Mouse (Mus musculus) adrenal gland, postnatal 4 days (tissue): Measurements from ENCODE around the gene Shisa6. TPM values are rescaled to one million over a fixed set of nuclear protein-coding genes. Genes with fewer than 3 reads are reported as not detected.

ENCODE experiments used
- DNase-seq, 2 experiments: peaks; one replicate each; pipeline ENCODE4 v3.0.0; 2021 to 2022; ENCODE audit warnings: low spot score in 2 of 2, mixed read lengths in 2 of 2
- total RNA-seq, 2 experiments: library from RNA; stranded (reverse); gene quantifications; 2 replicates each; pipeline ENCODE4 v1.2.3; 2021

Gene Shisa6
- total RNA-seq, 2 experiments from 2014 or later: 0.31 to 0.45 TPM

DNA sequence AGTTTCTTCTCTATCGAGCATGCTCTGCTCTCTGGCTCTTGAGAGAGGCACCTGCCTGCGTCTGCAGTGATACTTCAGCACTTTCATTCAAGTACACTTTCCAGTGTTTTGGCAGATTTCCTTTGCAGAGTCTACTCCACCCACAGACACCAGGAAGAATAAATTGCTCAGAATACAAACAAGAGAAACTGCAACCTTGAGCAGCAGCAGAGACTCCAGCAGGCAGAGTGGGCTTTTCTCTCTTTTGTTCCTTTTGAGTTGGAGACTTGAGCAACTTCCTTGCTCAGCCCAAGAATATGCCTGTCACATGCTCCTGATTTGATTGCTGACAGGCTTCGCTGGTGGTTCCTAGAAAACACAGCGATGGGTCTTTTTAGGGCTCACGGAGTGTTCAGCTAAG is 278.6 kb downstream of the Shisa6 start:
- DNase-seq: no peak

GRCm38 (mm10) chr11:66236557-66236956 is 289.2 kb downstream of the Shisa6 start:
- no peak for DNase-seq

- DNase-seq: no peak
Measured at GRCm38 (mm10) chr11:66232891-66233290, 292.9 kb downstream of the Shisa6 start.

- no peak for DNase-seq
Measured at GRCm38 (mm10) chr11:66222133-66222532, 303.6 kb downstream of the Shisa6 start.

DNA sequence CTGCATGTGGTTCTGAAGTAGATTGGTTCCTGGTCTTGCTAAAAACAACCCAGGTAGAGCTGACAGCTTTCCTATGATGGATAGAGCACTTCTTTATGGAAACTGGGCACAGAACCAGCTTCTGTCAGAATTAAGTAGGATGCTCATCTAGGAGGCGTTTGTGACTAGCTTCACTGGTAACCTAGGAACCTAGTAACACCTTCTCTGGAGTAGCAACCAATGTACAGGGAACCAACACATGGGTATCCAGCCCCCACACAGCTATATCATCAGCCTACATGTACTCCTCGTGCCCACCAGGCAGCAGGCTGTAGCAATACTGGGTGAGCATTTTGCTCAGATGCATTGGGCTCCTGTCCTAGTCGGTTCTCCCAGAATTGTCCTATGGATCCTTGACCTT is 307.3 kb downstream of the Shisa6 start:
- DNase-seq: no peak

DNA sequence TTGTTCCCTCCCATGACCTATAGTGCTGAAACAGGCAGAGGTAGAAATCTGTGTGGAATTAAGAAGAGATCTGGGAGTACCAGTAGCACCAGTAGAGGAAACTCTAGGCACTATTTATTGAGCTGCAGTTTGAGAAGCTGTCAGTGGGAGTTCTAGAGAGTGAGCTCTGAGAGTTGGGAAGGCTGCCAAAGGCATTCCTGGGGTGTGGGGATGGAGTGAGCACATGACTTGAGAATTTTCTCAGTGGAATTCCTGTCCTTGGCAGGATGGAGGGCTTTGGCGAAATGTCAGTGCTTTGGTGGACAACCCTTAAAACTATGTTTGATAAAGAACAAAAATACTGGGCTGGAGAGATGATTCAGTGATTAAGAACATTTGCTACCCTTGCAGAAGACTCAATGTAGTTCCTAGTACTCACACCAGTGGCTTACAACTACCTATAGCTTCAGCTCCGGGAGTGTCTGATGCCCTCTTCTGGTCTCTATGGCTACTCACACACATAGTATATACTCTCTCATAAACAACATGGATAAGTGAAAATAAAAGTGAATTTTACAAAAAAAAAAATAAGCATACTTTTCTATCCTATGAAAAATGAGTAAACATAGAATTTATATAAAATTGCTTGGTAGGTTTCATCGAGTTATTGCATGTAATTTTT is 337.0 kb downstream of the Shisa6 start:
- DNase-seq: peak in 1 of 2 experiments; percentile 5

- DNase-seq: no peak
Measured at GRCm38 (mm10) chr11:66188146-66188545, 337.6 kb downstream of the Shisa6 start.

GRCm38 (mm10) chr11:66177781-66178180 is 348.0 kb downstream of the Shisa6 start:
- no peak for DNase-seq

DNA sequence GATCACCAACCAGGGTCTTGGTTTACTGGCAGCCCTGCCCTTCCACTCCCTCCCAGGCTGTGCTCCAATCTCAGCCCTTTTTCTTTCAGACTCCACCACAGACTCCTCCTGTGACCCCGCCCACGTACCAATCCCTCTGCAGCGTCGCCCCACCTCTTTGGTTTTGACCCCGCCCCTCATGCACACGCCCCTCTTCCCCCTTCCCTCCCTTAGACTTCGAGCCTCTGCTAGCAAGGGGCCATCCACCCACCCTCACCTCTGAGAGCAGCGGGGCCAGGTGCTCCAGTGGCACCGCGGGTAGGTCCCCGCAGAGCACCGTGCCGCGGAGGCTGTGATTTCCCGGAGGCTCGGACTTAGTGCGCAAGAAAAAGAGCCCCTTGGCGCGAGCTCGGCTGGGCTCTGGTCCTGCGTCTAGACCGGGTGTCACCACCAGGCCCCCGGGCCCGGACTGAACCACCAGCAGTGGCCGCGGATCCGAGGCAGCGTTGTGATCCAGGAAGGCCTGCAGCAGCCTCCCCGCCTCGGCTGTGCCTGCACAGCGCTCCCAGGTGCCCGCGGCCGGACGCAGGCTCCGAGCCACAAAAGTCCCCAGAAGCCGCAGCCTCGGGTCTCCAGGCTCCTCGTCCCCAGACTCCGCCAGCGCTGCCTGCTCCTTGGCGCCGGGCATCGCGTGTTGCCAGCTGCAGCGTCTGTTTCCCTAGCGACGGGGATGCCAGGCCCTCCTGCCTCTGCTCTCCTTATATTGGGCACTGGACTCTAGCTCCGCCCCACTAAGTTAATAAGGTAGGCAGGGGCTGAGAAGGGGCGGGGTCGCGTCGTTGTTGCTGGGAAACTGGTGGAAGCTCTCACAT is 357.7 kb downstream of the Shisa6 start, which contains the start of gene Dnah9:
Gene Dnah9 (minus strand): TSS at position 751 of the 851 bp plus-strand sequence.
- DNase-seq: peak; percentile 14 to 41

- DNase-seq: no peak
Measured at GRCm38 (mm10) chr11:66164022-66164421, 361.7 kb downstream of the Shisa6 start.
